Mouse (Mus musculus): ENCODE measurements at regions not wholly inside any gene's neighbourhood (a gene's known extent, or its start where the extent isn't known, plus 50 kb on each side); places are given as distances from the start of the nearest gene placed in this dataset.
"Not testable (repeated sequence)": the region's sequence is repeated elsewhere in the genome, so short reads cannot be mapped to it uniquely, and the experiment has no call there.

DNA sequence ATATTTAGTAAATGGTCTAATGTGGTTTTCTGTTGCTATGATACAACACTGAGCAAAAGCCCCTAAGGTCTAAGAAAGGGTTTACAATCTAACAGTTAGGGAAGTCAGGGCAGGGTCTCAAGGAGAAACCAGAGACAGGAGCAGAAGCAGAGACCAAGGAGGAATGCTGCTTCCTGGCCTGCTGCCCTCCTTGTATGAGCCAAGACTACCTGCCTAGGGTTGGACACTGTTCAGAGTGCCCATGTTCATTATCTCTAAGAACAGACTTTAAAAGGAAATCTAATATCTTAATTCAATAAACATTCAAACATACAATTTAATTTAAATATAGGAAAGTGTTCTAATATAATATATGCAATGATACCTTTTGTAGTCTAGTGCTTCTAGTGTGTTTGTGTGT is 63.0 kb upstream of the Tmem106b start:
- no peak for DNase-seq (ENCODE audit: low spot score in 2 of 2)

DNA sequence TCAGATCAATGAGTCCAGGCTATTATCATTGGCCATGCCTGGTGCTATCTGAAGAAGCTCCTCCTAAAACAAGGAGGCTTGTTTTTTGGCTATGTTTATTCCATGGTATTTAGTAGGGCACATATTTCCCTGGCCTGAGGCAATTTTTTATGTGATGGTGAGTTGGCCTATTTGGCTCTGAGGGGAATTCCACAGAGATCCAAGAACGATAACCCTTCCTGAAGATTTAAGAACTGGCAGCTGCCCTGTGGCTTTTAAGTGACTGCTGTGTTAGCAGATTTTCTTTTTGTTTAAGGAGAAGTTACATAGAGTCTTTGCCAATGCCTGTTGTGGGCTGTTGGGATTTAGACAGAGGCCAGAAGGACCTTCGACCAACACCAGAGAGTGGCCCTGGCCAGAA is 74.9 kb upstream of the Tmem106b start:
- DNase-seq (ENCODE audit: low spot score in 2 of 2), result no peak

GRCm38 (mm10) chr6:12993772-12994171 is 75.8 kb upstream of the Tmem106b start:
- DNase-seq (ENCODE audit: low spot score in 2 of 2), result no peak

DNA sequence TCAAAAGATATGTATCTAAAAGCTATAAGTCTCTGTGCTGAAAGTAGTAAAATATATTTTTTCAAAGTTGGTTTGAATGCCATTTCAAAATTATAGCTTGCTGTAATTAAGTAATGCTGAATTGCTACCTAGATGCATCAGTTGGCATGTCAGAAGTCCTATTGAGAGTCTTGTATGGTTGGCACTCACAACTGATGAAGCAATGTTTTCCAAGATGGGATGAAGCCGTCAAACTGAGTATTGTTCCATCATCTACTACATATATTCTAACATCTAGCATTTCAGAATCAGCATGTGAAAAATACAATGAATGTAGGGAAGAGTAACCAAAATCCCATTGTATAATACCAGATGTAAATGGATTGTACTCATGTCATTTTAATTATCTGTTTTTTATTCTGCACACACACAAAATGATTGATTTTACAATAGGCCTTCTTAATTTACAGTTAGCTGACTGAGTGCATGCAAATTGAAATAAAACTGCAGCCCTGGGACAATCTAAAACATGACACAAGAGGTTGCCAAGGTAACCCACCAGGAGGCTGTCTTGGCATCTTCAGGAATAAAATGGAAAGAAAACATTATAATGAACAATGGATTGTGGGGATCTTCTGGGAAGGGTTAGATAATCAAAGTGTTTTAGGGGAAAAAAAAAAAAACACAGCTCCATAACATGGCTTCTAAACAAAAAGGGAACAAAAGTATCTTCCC is 92.2 kb upstream of the Tmem106b start:
- DNase-seq (ENCODE audit: low spot score in 2 of 2), result no peak

- no peak for DNase-seq (ENCODE audit: low spot score in 2 of 2)
These were observed 98.0 kb upstream of the Tmem106b start for GRCm38 (mm10) chr6:12971604-12972003.

- no peak for DNase-seq (ENCODE audit: low spot score in 2 of 2)
These were observed 102.3 kb upstream of the Tmem106b start for GRCm38 (mm10) chr6:12967291-12967690.

DNA sequence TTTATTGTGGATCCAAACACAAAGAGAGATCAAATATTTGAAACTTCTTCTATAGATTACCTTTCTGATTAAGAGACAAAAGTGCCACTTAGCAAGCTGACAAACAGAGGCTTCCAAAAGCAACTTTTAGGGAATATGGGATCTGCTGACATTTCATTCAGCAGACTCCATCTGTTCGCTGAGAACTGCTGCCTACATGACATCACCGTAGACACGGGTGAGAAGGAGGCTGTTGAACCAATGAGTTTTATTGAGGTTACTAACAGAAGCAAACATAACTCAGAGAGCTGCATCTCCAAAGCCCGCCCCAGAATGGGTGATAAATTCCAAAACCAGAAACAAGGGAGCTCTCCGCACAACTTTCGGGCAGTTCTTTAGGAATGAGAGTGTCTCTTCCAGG is 111.8 kb upstream of the Tmem106b start:
- DNase-seq (ENCODE audit: low spot score in 2 of 2), result peak; percentile 10 to 12

- DNase-seq (ENCODE audit: low spot score in 2 of 2), result no peak
These were observed 157.9 kb upstream of the Tmem106b start for GRCm38 (mm10) chr6:12911610-12912009.

GRCm38 (mm10) chr6:12892929-12893328 is 143.7 kb upstream of the Thsd7a start:
- no peak for DNase-seq (ENCODE audit: low spot score in 2 of 2)

DNA sequence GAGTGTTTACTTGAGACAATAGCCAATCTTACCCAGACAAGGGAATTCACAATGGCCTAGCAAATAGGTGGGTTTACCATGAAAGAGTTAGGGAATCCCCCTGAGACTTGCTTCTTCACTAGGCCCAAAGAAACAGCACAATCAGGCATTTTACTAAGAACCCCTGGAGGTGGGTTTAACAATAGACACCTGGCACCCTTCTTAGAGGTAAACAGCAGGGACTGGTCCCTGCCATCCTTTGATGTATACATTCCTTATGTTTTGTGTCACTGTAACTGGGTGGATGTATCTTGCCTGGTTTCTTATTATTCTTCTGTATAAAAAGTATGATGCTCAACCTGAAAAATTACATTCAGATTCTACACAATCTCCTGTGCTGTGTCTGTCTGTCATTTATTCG is 127.7 kb upstream of the Thsd7a start:
- DNase-seq (ENCODE audit: low spot score in 2 of 2), result not testable (repeated sequence)

- DNase-seq (ENCODE audit: low spot score in 2 of 2), result no peak
These were observed 127.2 kb upstream of the Thsd7a start for GRCm38 (mm10) chr6:12876366-12876765.

DNA sequence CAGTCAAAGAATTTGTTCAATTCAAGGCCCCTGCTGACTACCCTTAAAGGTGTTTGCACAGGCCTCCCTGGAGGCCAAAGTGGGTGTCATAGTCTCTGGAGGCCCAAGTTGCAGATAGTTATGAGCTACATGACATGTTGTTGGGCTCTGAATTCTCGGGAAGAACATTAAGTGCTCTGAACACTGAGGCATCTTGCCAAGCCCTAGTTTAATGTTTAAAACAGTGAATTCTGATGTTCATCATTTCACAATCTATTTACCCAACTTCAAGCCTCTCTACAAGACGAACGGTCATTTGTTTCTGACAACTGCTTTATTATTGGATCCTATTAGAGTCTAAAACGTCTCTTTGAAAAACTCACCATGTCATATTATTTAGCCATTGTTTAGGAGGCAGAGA is 119.0 kb upstream of the Thsd7a start:
- DNase-seq (ENCODE audit: low spot score in 2 of 2), result no peak

GRCm38 (mm10) chr6:12852041-12852440 is 102.8 kb upstream of the Thsd7a start:
- DNase-seq (ENCODE audit: low spot score in 2 of 2), result no peak

- DNase-seq (ENCODE audit: low spot score in 2 of 2), result not testable (repeated sequence)
These were observed 85.9 kb upstream of the Thsd7a start for GRCm38 (mm10) chr6:12835079-12835478.

- DNase-seq (ENCODE audit: low spot score in 2 of 2), result no peak
These were observed 84.1 kb upstream of the Thsd7a start for GRCm38 (mm10) chr6:12833358-12833757.

DNA sequence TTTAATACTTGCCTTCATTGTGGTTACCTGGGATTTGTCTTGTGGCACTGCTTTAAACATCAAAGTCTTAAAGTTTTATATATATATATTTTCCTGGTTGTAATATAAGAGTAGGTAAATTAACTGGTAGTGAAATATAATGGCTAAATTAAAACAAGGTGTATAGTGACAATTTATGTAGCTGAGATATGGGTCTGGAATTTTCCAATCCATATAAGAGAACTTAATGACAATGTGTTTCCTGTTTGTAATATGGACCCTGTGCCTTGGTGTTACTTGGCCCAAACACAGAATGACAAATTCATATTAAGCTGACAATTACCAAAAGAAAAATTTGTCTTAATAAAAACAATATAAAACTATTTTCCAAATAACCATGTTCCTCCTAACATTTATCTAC is 82.7 kb upstream of the Thsd7a start:
- DNase-seq (ENCODE audit: low spot score in 2 of 2), result no peak

DNA sequence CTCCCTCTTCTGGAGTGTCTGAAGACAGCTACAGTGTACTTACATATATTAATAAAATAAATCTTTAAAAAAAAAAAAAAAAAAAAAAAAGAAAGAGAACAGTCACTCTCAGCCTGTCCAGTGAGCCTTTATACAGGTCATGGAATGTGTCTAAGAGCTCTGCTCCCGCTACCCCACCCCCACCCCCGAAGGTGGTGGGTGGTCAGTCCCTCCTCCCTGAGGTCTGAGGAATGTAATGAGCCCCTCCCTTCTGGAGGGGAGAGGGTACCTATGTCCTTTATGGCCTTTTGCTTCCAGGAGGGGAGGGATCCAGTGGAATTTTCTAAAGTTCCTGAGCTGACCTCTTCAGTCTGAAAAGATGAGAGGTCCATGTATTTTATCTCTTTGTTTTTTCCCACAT is 82.3 kb upstream of the Thsd7a start:
- DNase-seq (ENCODE audit: low spot score in 2 of 2), result no peak

GRCm38 (mm10) chr6:12827745-12828144 is 78.5 kb upstream of the Thsd7a start:
- DNase-seq (ENCODE audit: low spot score in 2 of 2), result no peak

- no peak for DNase-seq (ENCODE audit: low spot score in 2 of 2)
These were observed 66.0 kb upstream of the Thsd7a start for GRCm38 (mm10) chr6:12814972-12815770.

DNA sequence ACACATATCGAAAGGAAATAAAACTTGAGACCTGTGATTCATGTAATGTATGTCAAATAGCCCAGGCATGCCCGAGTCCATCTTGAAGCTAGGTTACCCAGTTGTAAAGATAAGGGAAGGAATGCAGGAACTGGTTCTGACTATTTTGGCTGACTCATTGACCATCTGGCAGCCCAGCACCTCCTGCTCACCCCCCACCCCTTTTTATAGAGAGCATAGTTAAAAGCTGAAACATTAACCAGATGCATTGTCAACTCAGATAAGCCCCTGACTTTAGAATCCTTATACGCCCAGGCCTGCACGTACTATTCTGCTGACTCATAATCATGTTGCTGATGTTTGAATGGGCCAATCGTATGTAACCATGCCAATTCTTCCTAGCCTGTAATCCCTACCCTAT is 64.6 kb upstream of the Thsd7a start:
- not testable (repeated sequence) for DNase-seq (ENCODE audit: low spot score in 2 of 2)

DNA sequence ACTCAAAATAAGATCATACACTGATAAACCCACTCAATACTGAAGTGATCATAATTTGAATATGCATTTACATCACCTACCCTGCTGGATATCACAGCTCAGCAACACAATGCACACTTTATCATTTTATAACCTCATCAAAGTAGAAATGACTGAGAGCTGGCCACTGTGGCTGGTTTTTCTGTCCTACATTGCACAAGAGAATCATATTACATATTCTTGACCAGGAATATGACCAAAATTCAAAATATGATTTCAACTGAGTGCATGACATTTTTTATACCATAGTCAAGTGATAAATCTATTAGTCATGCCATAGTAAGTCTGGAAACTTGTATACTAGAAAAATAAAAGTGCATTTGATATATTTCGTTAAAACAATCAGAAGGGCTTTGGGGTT is 63.3 kb upstream of the Thsd7a start:
- DNase-seq (ENCODE audit: low spot score in 2 of 2), result no peak

- DNase-seq (ENCODE audit: low spot score in 2 of 2), result no peak
These were observed 62.8 kb upstream of the Thsd7a start for GRCm38 (mm10) chr6:12812036-12812435.

GRCm38 (mm10) chr6:12809601-12810000 is 60.4 kb upstream of the Thsd7a start:
- DNase-seq (ENCODE audit: low spot score in 2 of 2), result no peak
